Mouse (Mus musculus): ENCODE data around the gene Usp3.

- TF ChIP-seq CTCF (conservative IDR thresholded peaks at IDR 0.05; ENCODE audit: insufficient read depth, insufficient read length, low read depth, low read length): no peak
- TF ChIP-seq POLR2A (IDR thresholded peaks at IDR 0.05; ENCODE audit: low read depth, low read length): no peak
Measured at GRCm38 (mm10) chr9:66599577-66599976, 6.6 kb upstream of the Usp3 start.

Data from kidney, adult 2 months (tissue).